Mouse (Mus musculus): Measurements from ENCODE around the gene R3hdml. TPM values are rescaled to one million over a fixed set of nuclear protein-coding genes. Genes with fewer than 3 reads are reported as not detected.

Gene R3hdml
- polyA plus RNA-seq (2012; rRNA removed; ENCODE audit: low replicate concordance): 0.54 and 0.83 TPM in 2 replicates

GRCm38 (mm10) chr2:163492018-163492417 is at the start of gene R3hdml:
R3hdml (plus strand) TSS chr2:163492318.

DNA sequence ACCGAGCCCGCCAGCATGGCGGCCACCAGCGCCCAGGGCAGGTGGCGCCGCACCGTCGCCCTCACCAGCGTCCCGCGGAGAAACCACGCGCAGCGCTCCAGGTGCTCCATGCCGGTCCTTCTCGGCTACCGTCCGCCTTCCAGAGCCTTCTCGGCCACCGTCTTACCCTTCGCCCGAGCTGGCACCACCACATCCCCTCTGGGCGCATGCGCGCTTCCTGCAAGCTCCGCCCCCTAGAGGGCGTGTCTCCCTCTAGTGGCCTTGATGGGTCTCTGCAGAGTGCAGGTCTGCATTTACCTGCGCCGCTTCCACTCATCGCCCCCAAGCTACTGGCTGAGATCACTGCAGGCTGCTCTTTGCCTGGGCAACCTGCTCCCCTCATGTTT is 19.7 kb upstream of the R3hdml start, which contains the start of gene Fitm2:
Fitm2 (minus strand) TSS at position 164 of the 386 bp plus-strand sequence.

GRCm38 (mm10) chr2:163506300-163507004 is 14.3 kb downstream of the R3hdml start, which contains the start of gene Hnf4a:
Hnf4a (plus strand) TSS chr2:163506808.

Other genes with a start within 250 kb of the R3hdml start
- gene Jph2, start 94.3 kb upstream of the R3hdml start, polyA plus RNA-seq (2012; rRNA removed; ENCODE audit: low replicate concordance): 26.8 and 33.8 TPM in 2 replicates
- gene Oser1, start 67.6 kb upstream of the R3hdml start, polyA plus RNA-seq (2012; rRNA removed; ENCODE audit: low replicate concordance): 2.6 and 3.0 TPM in 2 replicates
- gene Gdap1l1, start 53.8 kb upstream of the R3hdml start, polyA plus RNA-seq (2012; rRNA removed; ENCODE audit: low replicate concordance): 1.7 and 2.2 TPM in 2 replicates
- 8.1 and 11.1 TPM in 2 replicates for gene Fitm2, start 19.7 kb upstream of the R3hdml start, polyA plus RNA-seq (2012; rRNA removed; ENCODE audit: low replicate concordance)
- 204 and 271 TPM in 2 replicates for gene Hnf4a, start 14.5 kb downstream of the R3hdml start, polyA plus RNA-seq (2012; rRNA removed; ENCODE audit: low replicate concordance)
- gene Ttpal, start 110.0 kb downstream of the R3hdml start, polyA plus RNA-seq (2012; rRNA removed; ENCODE audit: low replicate concordance): 7.8 and 11.6 TPM in 2 replicates
- gene Serinc3, start 152.8 kb downstream of the R3hdml start, polyA plus RNA-seq (2012; rRNA removed; ENCODE audit: low replicate concordance): 138 and 157 TPM in 2 replicates
- 174 and 225 TPM in 2 replicates for gene Pkig, start 166.1 kb downstream of the R3hdml start, polyA plus RNA-seq (2012; rRNA removed; ENCODE audit: low replicate concordance)

Data from duodenum, adult 2 months (tissue).